Mouse (Mus musculus) limb, embryonic 14.5 days (tissue): ENCODE measurements at regions not wholly inside any gene's neighbourhood (a gene's known extent, or its start where the extent isn't known, plus 50 kb on each side); places are given as distances from the start of the nearest gene placed in this dataset.
A peak's percentile ranks its signal among the peaks of the same experiment; 100 is the strongest.

ENCODE experiments used
- ATAC-seq: fragments of 200-750 bp; cut with Nextera tagmentation; 2 replicates; pipeline ENCODE4 v1.8.0; 2017; ENCODE audit warnings: low read depth, moderate number of reproducible peaks, moderate TSS enrichment; ENCODE audit not compliant: low FRiP score
- DNase-seq: peaks from one replicate; pipeline ENCODE4 v3.0.0-alpha.2; 2015; ENCODE audit warnings: low spot score
- H3K27ac ChIP-seq: fragments of 300-500 bp; sonication (generic); replicated peaks from 2 replicates; pipeline ENCODE4 v1.5.1; 2014; ENCODE audit warnings: low read depth, mild to moderate bottlenecking, low read length, moderate library complexity, mixed read lengths
- H3K27me3 ChIP-seq: fragments of 300-500 bp; sonication (generic); 2 replicates; pipeline ENCODE4 v1.6.1; 2014; ENCODE audit warnings: low read length, mixed read lengths; ENCODE audit not compliant: control insufficient read depth, insufficient read depth
- H3K36me3 ChIP-seq: fragments of 300-500 bp; sonication (generic); 2 replicates; pipeline ENCODE4 v1.6.1; 2014; ENCODE audit warnings: mild to moderate bottlenecking, low read length, moderate library complexity, mixed read lengths; ENCODE audit not compliant: control insufficient read depth, insufficient read depth
- H3K4me1 ChIP-seq: fragments of 300-500 bp; sonication (generic); 2 replicates; pipeline ENCODE4 v1.6.1; 2014; ENCODE audit warnings: antibody characterized with exemption, low read length, mixed read lengths; ENCODE audit not compliant: control insufficient read depth, insufficient read depth
- H3K4me2 ChIP-seq: fragments of 300-500 bp; sonication (generic); replicated peaks from 2 replicates; pipeline ENCODE4 v1.6.1; 2014; ENCODE audit warnings: low read depth, mild to moderate bottlenecking, low read length, moderate library complexity; ENCODE audit not compliant: severe bottlenecking
- H3K4me3 ChIP-seq: fragments of 300-500 bp; sonication (generic); replicated peaks from 2 replicates; pipeline ENCODE4 v1.5.1; 2014; ENCODE audit warnings: low read length
- H3K9ac ChIP-seq: fragments of 300-500 bp; sonication (generic); 2 replicates; pipeline ENCODE4 v1.6.1; 2014; ENCODE audit warnings: mild to moderate bottlenecking, low read depth, low read length, moderate library complexity; ENCODE audit not compliant: severe bottlenecking
- H3K9me3 ChIP-seq: fragments of 300-500 bp; sonication (generic); 2 replicates; pipeline ENCODE4 v1.6.1; 2016; ENCODE audit warnings: low read length; ENCODE audit not compliant: control insufficient read depth
- POLR2A ChIP-seq: fragments of 200-500 bp; IDR thresholded peaks from 2 replicates; pipeline ENCODE4 v1.8.0; 2012; ENCODE audit warnings: inconsistent platforms, mild to moderate bottlenecking, moderate library complexity, borderline replicate concordance; ENCODE audit not compliant: insufficient read depth, insufficient read length; ENCODE audit errors: extremely low read depth
- WGBS: fragments of 180-500 bp; shearing (Covaris S2); extraction: QIAGEN DNeasy Blood & Tissue Kit; methylation state at CpG from one replicate; pipeline ENCODE4 v1.1.7; 2014; 5-methylcytosine and 5-hydroxymethylcytosine counted together

GRCm38 (mm10) chr13:25754515-25755105, 484.3 kb upstream of the Nrsn1 start:
- Histone ChIP-seq H3K27ac (no peak overlapping the region), H3K9ac (no peak overlapping the region), H3K4me1 (peaks cover 7% of the 10 kb centered on the region), H3K27me3 (no peaks in the 10 kb centered on the region), H3K4me2 (no peak overlapping the region), H3K9me3 (no peaks in the 10 kb centered on the region), H3K4me3 (no peak overlapping the region), H3K36me3 (no peaks in the 10 kb centered on the region)
- no peak for TF ChIP-seq POLR2A
- DNase-seq: peak; percentile 75
- peak; percentile 68 for ATAC-seq

- 38% methylated on average over 4 of the region's 4 CpGs for WGBS
- Histone ChIP-seq H3K9ac (no peak overlapping the region), H3K4me1 (peaks cover 7% of the 10 kb centered on the region), H3K27me3 (no peaks in the 10 kb centered on the region), H3K4me2 (no peak overlapping the region), H3K27ac (no peak overlapping the region), H3K4me3 (no peak overlapping the region), H3K36me3 (no peaks in the 10 kb centered on the region), H3K9me3 (no peaks in the 10 kb centered on the region)
- TF ChIP-seq POLR2A: no peak
- DNase-seq: no peak
- no peak for ATAC-seq
These were observed 481.1 kb upstream of the Nrsn1 start for GRCm38 (mm10) chr13:25751409-25751777.

- Histone ChIP-seq H3K27me3 (no peaks in the 10 kb centered on the region), H3K9me3 (no peaks in the 10 kb centered on the region), H3K4me2 (no peak overlapping the region), H3K9ac (no peak overlapping the region), H3K36me3 (no peaks in the 10 kb centered on the region), H3K27ac (no peak overlapping the region), H3K4me3 (no peak overlapping the region), H3K4me1 (peaks cover 7% of the 10 kb centered on the region)
- no peak for TF ChIP-seq POLR2A
- no peak for ATAC-seq
- WGBS: 55% methylated on average over 8 of the region's 8 CpGs
- DNase-seq: no peak
These were observed 480.4 kb upstream of the Nrsn1 start for GRCm38 (mm10) chr13:25750460-25751408.

- Histone ChIP-seq H3K27me3 (no peaks in the 10 kb centered on the region), H3K9me3 (no peaks in the 10 kb centered on the region), H3K4me2 (no peak overlapping the region), H3K9ac (no peak overlapping the region), H3K36me3 (no peaks in the 10 kb centered on the region), H3K27ac (0 out of 2 replicates have a peak overlapping the region, but pooled peaks have one; percentile 55), H3K4me1 (no peaks in the 10 kb centered on the region), H3K4me3 (no peak overlapping the region)
- peak; percentile 64 for DNase-seq
- ATAC-seq: peak; percentile 55
- WGBS: 16% methylated on average over 2 of the region's 2 CpGs
- TF ChIP-seq POLR2A: no peak
These were observed 468.3 kb upstream of the Nrsn1 start for GRCm38 (mm10) chr13:25738601-25739000.

GRCm38 (mm10) chr13:25729327-25729892, 459.1 kb upstream of the Nrsn1 start:
- no peaks in the 10 kb centered on the region for H3K9me3 ChIP-seq
- H3K27ac ChIP-seq: no peak overlapping the region
- DNase-seq (no peak), ATAC-seq (no peak)
- no peak overlapping the region for H3K4me2 ChIP-seq
- WGBS: 26% methylated on average over 3 of the region's 3 CpGs
- H3K4me1 ChIP-seq: 0 out of 2 replicates have a peak, but pooled peaks cover 4% of the 10 kb centered on the region
- no peak overlapping the region for H3K4me3 ChIP-seq
- H3K9ac ChIP-seq: no peak overlapping the region
- no peaks in the 10 kb centered on the region for H3K36me3 ChIP-seq
- no peak for TF ChIP-seq POLR2A
- no peaks in the 10 kb centered on the region for H3K27me3 ChIP-seq
